Mouse (Mus musculus): ENCODE results near the gene Olfr710. TPM values are rescaled to one million over a fixed set of nuclear protein-coding genes. Genes with fewer than 3 reads are reported as not detected.
"Not testable (repeated sequence)": the region's sequence is repeated elsewhere in the genome, so short reads cannot be mapped to it uniquely, and the experiment has no call there.

Olfr710 gene
- polyA plus RNA-seq (2015; fragmentation: Nextera tagmentation; extraction: Ambion mirVana) = not detected in 2 replicates

- no peak within 1 kb of the TSS for H3K4me2 ChIP-seq (ENCODE audit: low read depth, low read length)
- ATAC-seq (ENCODE audit: low read depth) = no peak
- no peak within 1 kb of the TSS for H3K4me3 ChIP-seq (ENCODE audit: low read depth, low read length)
- no peak within 1 kb of the TSS for H3K27ac ChIP-seq (ENCODE audit: low read length)
- H3K9me3 ChIP-seq (replicated peaks; ENCODE audit: control insufficient read depth, low read length) = no peaks in the 10 kb centered on the region
- H3K27me3 ChIP-seq (ENCODE audit: control insufficient read depth, insufficient read depth, low read depth, low read length) = no peaks in the 10 kb centered on the region
- no peaks in the 10 kb centered on the region for H3K36me3 ChIP-seq (ENCODE audit: control insufficient read depth, insufficient read depth)
- WGBS (ENCODE audit: insufficient replicate concordance) = 49% methylated on average over 3 of the region's 3 CpGs
- no peak within 1 kb of the TSS for H3K9ac ChIP-seq (ENCODE audit: low read depth, low read length)
- H3K4me1 ChIP-seq (ENCODE audit: control insufficient read depth, low read depth, low read length) = no peaks in the 10 kb centered on the region
These were observed at the start of gene Olfr710 for GRCm38 (mm10) chr7:106948212-106948611. Gene Olfr710, minus strand, starts transcription at chr7:106948312.

- Histone ChIP-seq H3K9me3 (replicated peaks; ENCODE audit: control insufficient read depth, low read length) (no peaks in the 10 kb centered on the region), H3K4me1 (ENCODE audit: control insufficient read depth, low read depth, low read length) (no peaks in the 10 kb centered on the region), H3K27ac (ENCODE audit: low read length) (no peak overlapping the region), H3K4me2 (ENCODE audit: low read depth, low read length) (no peak overlapping the region), H3K36me3 (ENCODE audit: control insufficient read depth, insufficient read depth) (no peaks in the 10 kb centered on the region), H3K27me3 (ENCODE audit: control insufficient read depth, insufficient read depth, low read depth, low read length) (no peaks in the 10 kb centered on the region), H3K9ac (ENCODE audit: low read depth, low read length) (no peak overlapping the region), H3K4me3 (ENCODE audit: low read depth, low read length) (no peak overlapping the region)
- WGBS (ENCODE audit: insufficient replicate concordance) = 58% methylated on average over 3 of the region's 3 CpGs
- no peak for ATAC-seq (ENCODE audit: low read depth)
These were observed 37.1 kb upstream of the Olfr710 start for GRCm38 (mm10) chr7:106985236-106985635.

- Histone ChIP-seq H3K9me3 (replicated peaks; ENCODE audit: control insufficient read depth, low read length) (no peaks in the 10 kb centered on the region), H3K27me3 (ENCODE audit: control insufficient read depth, insufficient read depth, low read depth, low read length) (no peaks in the 10 kb centered on the region), H3K36me3 (ENCODE audit: control insufficient read depth, insufficient read depth) (no peaks in the 10 kb centered on the region), H3K9ac (ENCODE audit: low read depth, low read length) (no peak within 1 kb of the TSS), H3K4me1 (ENCODE audit: control insufficient read depth, low read depth, low read length) (no peaks in the 10 kb centered on the region), H3K4me3 (ENCODE audit: low read depth, low read length) (no peak within 1 kb of the TSS), H3K27ac (ENCODE audit: low read length) (no peak within 1 kb of the TSS), H3K4me2 (ENCODE audit: low read depth, low read length) (no peak within 1 kb of the TSS)
- no peak for ATAC-seq (ENCODE audit: low read depth)
- WGBS (ENCODE audit: insufficient replicate concordance) = 39% methylated on average over 1 of the region's 1 CpGs
These were observed 27.2 kb upstream of the Olfr710 start, which contains the start of gene Olfr711 for GRCm38 (mm10) chr7:106975353-106975752. Gene Olfr711, minus strand, starts transcription at chr7:106975453.

- not testable (repeated sequence) for H3K36me3 ChIP-seq (ENCODE audit: control insufficient read depth, insufficient read depth); H3K9ac ChIP-seq (ENCODE audit: low read depth, low read length); H3K4me2 ChIP-seq (ENCODE audit: low read depth, low read length); H3K9me3 ChIP-seq (replicated peaks; ENCODE audit: control insufficient read depth, low read length); H3K4me1 ChIP-seq (ENCODE audit: control insufficient read depth, low read depth, low read length); H3K27me3 ChIP-seq (ENCODE audit: control insufficient read depth, insufficient read depth, low read depth, low read length); ATAC-seq (ENCODE audit: low read depth); H3K27ac ChIP-seq (ENCODE audit: low read length); H3K4me3 ChIP-seq (ENCODE audit: low read depth, low read length)
These were observed 19.4 kb upstream of the Olfr710 start for GRCm38 (mm10) chr7:106967503-106967902.

GRCm38 (mm10) chr7:106963837-106964236 lies 15.7 kb upstream of the Olfr710 start, which contains the start of gene Olfr6:
Gene Olfr6, minus strand, starts transcription at chr7:106963937.
- no peak within 1 kb of the TSS for H3K4me3 ChIP-seq (ENCODE audit: low read depth, low read length)
- ATAC-seq (ENCODE audit: low read depth) = no peak
- H3K36me3 ChIP-seq (ENCODE audit: control insufficient read depth, insufficient read depth) = no peaks in the 10 kb centered on the region
- no peaks in the 10 kb centered on the region for H3K9me3 ChIP-seq (replicated peaks; ENCODE audit: control insufficient read depth, low read length)
- H3K9ac ChIP-seq (ENCODE audit: low read depth, low read length) = no peak within 1 kb of the TSS
- no peak within 1 kb of the TSS for H3K4me2 ChIP-seq (ENCODE audit: low read depth, low read length)
- WGBS (ENCODE audit: insufficient replicate concordance) = 56% methylated on average over 1 of the region's 1 CpGs
- no peaks in the 10 kb centered on the region for H3K27me3 ChIP-seq (ENCODE audit: control insufficient read depth, insufficient read depth, low read depth, low read length)
- no peak within 1 kb of the TSS for H3K27ac ChIP-seq (ENCODE audit: low read length)
- no peaks in the 10 kb centered on the region for H3K4me1 ChIP-seq (ENCODE audit: control insufficient read depth, low read depth, low read length)

GRCm38 (mm10) chr7:106932119-106932518 lies 16.0 kb downstream of the Olfr710 start, which contains the start of gene Olfr709-ps1:
Gene Olfr709-ps1, minus strand, starts transcription at chr7:106932219.
- no peak within 1 kb of the TSS for H3K27ac ChIP-seq (ENCODE audit: low read length)
- no peaks in the 10 kb centered on the region for H3K36me3 ChIP-seq (ENCODE audit: control insufficient read depth, insufficient read depth)
- H3K4me3 ChIP-seq (ENCODE audit: low read depth, low read length) = no peak within 1 kb of the TSS
- no peak within 1 kb of the TSS for H3K4me2 ChIP-seq (ENCODE audit: low read depth, low read length)
- H3K27me3 ChIP-seq (ENCODE audit: control insufficient read depth, insufficient read depth, low read depth, low read length) = no peaks in the 10 kb centered on the region
- ATAC-seq (ENCODE audit: low read depth) = no peak
- no peak within 1 kb of the TSS for H3K9ac ChIP-seq (ENCODE audit: low read depth, low read length)
- H3K9me3 ChIP-seq (replicated peaks; ENCODE audit: control insufficient read depth, low read length) = no peaks in the 10 kb centered on the region
- H3K4me1 ChIP-seq (ENCODE audit: control insufficient read depth, low read depth, low read length) = no peaks in the 10 kb centered on the region

GRCm38 (mm10) chr7:106920961-106921360 lies 27.2 kb downstream of the Olfr710 start:
- 69% methylated on average over 6 of the region's 7 CpGs for WGBS (ENCODE audit: insufficient replicate concordance)
- H3K9ac ChIP-seq (ENCODE audit: low read depth, low read length); H3K9me3 ChIP-seq (replicated peaks; ENCODE audit: control insufficient read depth, low read length); H3K4me2 ChIP-seq (ENCODE audit: low read depth, low read length); H3K36me3 ChIP-seq (ENCODE audit: control insufficient read depth, insufficient read depth); H3K4me1 ChIP-seq (ENCODE audit: control insufficient read depth, low read depth, low read length); ATAC-seq (ENCODE audit: low read depth); H3K27me3 ChIP-seq (ENCODE audit: control insufficient read depth, insufficient read depth, low read depth, low read length); H3K4me3 ChIP-seq (ENCODE audit: low read depth, low read length); H3K27ac ChIP-seq (ENCODE audit: low read length): not testable (repeated sequence)

- Histone ChIP-seq H3K27ac (ENCODE audit: low read length) (no peak within 1 kb of the TSS), H3K9ac (ENCODE audit: low read depth, low read length) (no peak within 1 kb of the TSS), H3K4me1 (ENCODE audit: control insufficient read depth, low read depth, low read length) (no peaks in the 10 kb centered on the region), H3K36me3 (ENCODE audit: control insufficient read depth, insufficient read depth) (no peaks in the 10 kb centered on the region), H3K4me2 (ENCODE audit: low read depth, low read length) (no peak within 1 kb of the TSS), H3K4me3 (ENCODE audit: low read depth, low read length) (no peak within 1 kb of the TSS), H3K27me3 (ENCODE audit: control insufficient read depth, insufficient read depth, low read depth, low read length) (no peaks in the 10 kb centered on the region), H3K9me3 (replicated peaks; ENCODE audit: control insufficient read depth, low read length) (no peaks in the 10 kb centered on the region)
- WGBS (ENCODE audit: insufficient replicate concordance) = 40% methylated on average over 2 of the region's 2 CpGs
- ATAC-seq (ENCODE audit: low read depth) = no peak
These were observed 40.4 kb downstream of the Olfr710 start, which contains the start of gene Olfr1532-ps1 for GRCm38 (mm10) chr7:106907676-106908075. Gene Olfr1532-ps1, plus strand, starts transcription at chr7:106908001.

- not testable (repeated sequence) for H3K4me3 ChIP-seq (ENCODE audit: low read depth, low read length); H3K36me3 ChIP-seq (ENCODE audit: control insufficient read depth, insufficient read depth); H3K27me3 ChIP-seq (ENCODE audit: control insufficient read depth, insufficient read depth, low read depth, low read length); H3K9ac ChIP-seq (ENCODE audit: low read depth, low read length); H3K9me3 ChIP-seq (replicated peaks; ENCODE audit: control insufficient read depth, low read length); H3K27ac ChIP-seq (ENCODE audit: low read length); H3K4me2 ChIP-seq (ENCODE audit: low read depth, low read length); H3K4me1 ChIP-seq (ENCODE audit: control insufficient read depth, low read depth, low read length); ATAC-seq (ENCODE audit: low read depth)
- WGBS (ENCODE audit: insufficient replicate concordance) = 65% methylated on average over 3 of the region's 3 CpGs
These were observed 47.0 kb downstream of the Olfr710 start, which contains the start of gene Olfr707 for GRCm38 (mm10) chr7:106901141-106901540. Gene Olfr707, minus strand, starts transcription at chr7:106901241.

Measured in liver, embryonic 16.5 days (tissue).